Mouse (Mus musculus) neural tube, embryonic 15.5 days (tissue): ENCODE measurements around the gene Acoxl. TPM values are rescaled to one million over a fixed set of nuclear protein-coding genes. Genes with fewer than 3 reads are reported as not detected.

ENCODE experiments used
- ATAC-seq: fragments of 200-750 bp; cut with Nextera tagmentation; 2 replicates; pipeline ENCODE4 v1.8.0; 2017; ENCODE audit warnings: mild to moderate bottlenecking, moderate TSS enrichment, moderate library complexity; ENCODE audit not compliant: low FRiP score
- H3K27ac ChIP-seq: fragments of 300-500 bp; sonication (generic); replicated peaks from 2 replicates; pipeline ENCODE4 v1.5.1; 2015; ENCODE audit warnings: mild to moderate bottlenecking, inconsistent platforms
- H3K27me3 ChIP-seq: fragments of 300-500 bp; sonication (generic); replicated peaks from 2 replicates; pipeline ENCODE4 v1.6.1; 2015; ENCODE audit warnings: inconsistent platforms
- H3K36me3 ChIP-seq: fragments of 300-500 bp; sonication (generic); 2 replicates; pipeline ENCODE4 v1.6.1; 2015; ENCODE audit warnings: inconsistent platforms
- H3K4me1 ChIP-seq: fragments of 300-500 bp; sonication (generic); 2 replicates; pipeline ENCODE4 v1.6.1; 2015; ENCODE audit warnings: inconsistent platforms
- H3K4me2 ChIP-seq: fragments of 300-500 bp; sonication (generic); 2 replicates; pipeline ENCODE4 v1.6.1; 2015; ENCODE audit warnings: inconsistent platforms, mild to moderate bottlenecking, moderate library complexity
- H3K4me3 ChIP-seq: fragments of 300-500 bp; sonication (generic); replicated peaks from 2 replicates; pipeline ENCODE4 v1.5.1; 2015; ENCODE audit warnings: mild to moderate bottlenecking, inconsistent platforms
- H3K9ac ChIP-seq: fragments of 300-500 bp; sonication (generic); replicated peaks from 2 replicates; pipeline ENCODE4 v1.6.1; 2015; ENCODE audit warnings: mild to moderate bottlenecking, inconsistent platforms
- H3K9me3 ChIP-seq: fragments of 300-500 bp; sonication (generic); replicated peaks from 2 replicates; pipeline ENCODE4 v1.6.1; 2016; ENCODE audit warnings: inconsistent platforms
- WGBS: fragments of 180-500 bp; shearing (Covaris S2); methylation state at CpG from one replicate; pipeline ENCODE4 v1.1.7; 2015; ENCODE audit warnings: mixed read lengths; 5-methylcytosine and 5-hydroxymethylcytosine counted together
- polyA plus RNA-seq: library from polyadenylated mRNA; unstranded; fragments of >200 nt; fragmentation: Nextera tagmentation; extraction: Ambion mirVana; gene quantifications from 2 replicates; pipeline ENCODE4 v1.2.1, GENCODE M21; 2015

Acoxl gene
- polyA plus RNA-seq, 1 experiment from 2014 or later: 0.13 TPM

DNA sequence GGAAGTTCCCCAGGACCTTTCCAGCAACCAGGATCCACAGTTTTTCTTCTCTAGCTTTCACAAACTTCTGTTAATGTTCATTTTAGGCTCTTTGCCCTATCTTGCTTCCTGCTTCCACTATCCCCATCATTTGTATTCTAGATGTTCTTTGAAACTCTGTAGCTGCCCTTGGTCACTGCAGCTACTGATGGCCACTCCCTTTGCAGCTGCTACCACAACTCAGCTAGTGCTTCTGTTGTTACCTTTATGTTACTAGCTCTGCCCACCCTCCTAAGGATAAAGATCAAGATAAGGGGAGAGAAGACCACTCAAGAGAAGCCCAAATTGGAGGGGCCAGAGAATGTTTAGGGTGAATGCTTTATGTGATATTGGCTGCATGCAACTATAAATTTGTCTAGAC, 7.3 kb downstream of the Acoxl start:
- Histone ChIP-seq H3K9me3 (no peaks in the 10 kb centered on the region), H3K36me3 (no peaks in the 10 kb centered on the region), H3K27ac (no peak overlapping the region), H3K4me2 (no peak overlapping the region), H3K4me1 (no peaks in the 10 kb centered on the region), H3K4me3 (no peak overlapping the region), H3K9ac (no peak overlapping the region), H3K27me3 (no peaks in the 10 kb centered on the region)
- no peak for ATAC-seq

DNA sequence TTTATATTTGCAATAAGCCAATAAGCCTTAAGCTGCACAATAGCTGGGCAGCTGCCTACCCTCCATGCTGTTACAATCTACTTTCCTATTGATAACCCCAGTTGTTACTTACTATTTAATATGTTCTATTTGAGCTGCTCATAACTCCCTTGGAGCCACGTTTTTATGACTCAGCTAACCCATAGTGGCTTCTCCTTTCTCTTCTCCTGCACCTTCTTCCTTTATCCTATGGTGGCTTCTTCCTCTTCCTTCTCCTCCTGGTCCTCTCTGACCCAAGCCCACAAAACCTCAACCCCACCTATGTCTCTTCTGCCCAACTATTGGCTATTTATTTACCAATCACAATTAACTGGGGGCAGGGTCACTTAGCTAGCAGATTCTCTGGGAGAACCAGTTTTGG, 7.9 kb downstream of the Acoxl start:
- H3K4me3 ChIP-seq: no peak overlapping the region
- H3K27me3 ChIP-seq: no peaks in the 10 kb centered on the region
- WGBS: 54% methylated on average over 1 of the region's 1 CpGs
- H3K27ac ChIP-seq: no peak overlapping the region
- no peaks in the 10 kb centered on the region for H3K4me1 ChIP-seq
- no peak for ATAC-seq
- H3K4me2 ChIP-seq: no peak overlapping the region
- H3K9ac ChIP-seq: no peak overlapping the region
- no peaks in the 10 kb centered on the region for H3K36me3 ChIP-seq
- no peaks in the 10 kb centered on the region for H3K9me3 ChIP-seq

DNA sequence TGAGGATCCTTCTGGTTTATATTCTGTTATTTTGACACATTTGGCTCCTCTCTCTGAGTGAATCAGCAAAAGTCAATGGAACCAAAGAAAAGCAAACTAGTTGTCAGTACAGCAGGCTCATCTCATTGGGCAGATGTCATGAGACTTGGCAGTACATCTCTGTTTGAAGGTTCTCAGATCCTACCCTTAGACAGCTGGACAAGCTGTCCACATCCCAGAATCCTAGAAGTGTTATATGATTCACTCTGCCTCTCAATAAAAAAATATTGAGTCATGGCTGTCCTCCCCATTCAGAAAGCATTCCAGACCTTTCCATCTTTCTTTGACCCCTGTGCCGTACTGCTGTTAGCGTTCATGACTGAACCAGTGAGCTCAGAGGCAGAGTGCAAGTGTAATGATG, 11.7 kb downstream of the Acoxl start:
- Histone ChIP-seq H3K4me1 (no peaks in the 10 kb centered on the region), H3K4me2 (no peak overlapping the region), H3K9me3 (no peaks in the 10 kb centered on the region), H3K27me3 (no peaks in the 10 kb centered on the region), H3K9ac (no peak overlapping the region), H3K36me3 (no peaks in the 10 kb centered on the region), H3K27ac (no peak overlapping the region), H3K4me3 (no peak overlapping the region)
- ATAC-seq: no peak
- 81% methylated on average over 2 of the region's 2 CpGs for whole genome bisulfite sequencing

- H3K9me3 ChIP-seq: no peaks in the 10 kb centered on the region
- no peak for ATAC-seq
- H3K4me2 ChIP-seq: no peak overlapping the region
- H3K4me3 ChIP-seq: no peak overlapping the region
- no peaks in the 10 kb centered on the region for H3K4me1 ChIP-seq
- no peaks in the 10 kb centered on the region for H3K27me3 ChIP-seq
- H3K27ac ChIP-seq: no peak overlapping the region
- H3K9ac ChIP-seq: no peak overlapping the region
- WGBS: 73% methylated on average over 4 of the region's 4 CpGs
- H3K36me3 ChIP-seq: no peaks in the 10 kb centered on the region
Measured at GRCm38 (mm10) chr2:127854332-127854991, 15.8 kb downstream of the Acoxl start.

DNA sequence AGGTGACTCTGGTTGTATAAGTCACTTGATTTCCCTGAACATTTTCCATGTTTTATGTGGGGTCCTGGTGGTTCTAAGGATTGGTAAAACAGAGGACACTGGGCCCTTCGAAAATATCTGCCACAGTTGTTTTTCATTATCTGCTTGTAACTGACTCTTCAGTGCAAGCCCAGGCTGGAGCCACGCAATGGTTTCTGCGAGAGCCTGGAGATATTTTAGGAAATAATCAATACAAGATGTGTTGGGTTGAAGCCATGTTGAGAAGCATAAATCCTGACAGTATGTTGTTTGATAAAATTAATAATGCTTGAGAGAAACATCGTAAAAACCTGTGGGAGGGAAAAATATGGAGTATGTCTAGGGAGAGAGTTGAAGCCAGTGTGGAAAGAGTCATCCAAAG, 25.7 kb downstream of the Acoxl start:
- no peaks in the 10 kb centered on the region for H3K27me3 ChIP-seq
- H3K4me2 ChIP-seq: no peak overlapping the region
- H3K9me3 ChIP-seq: no peaks in the 10 kb centered on the region
- H3K4me3 ChIP-seq: no peak overlapping the region
- no peak overlapping the region for H3K9ac ChIP-seq
- 81% methylated on average over 4 of the region's 4 CpGs for WGBS
- H3K27ac ChIP-seq: no peak overlapping the region
- no peaks in the 10 kb centered on the region for H3K36me3 ChIP-seq
- no peak for ATAC-seq
- H3K4me1 ChIP-seq: no peaks in the 10 kb centered on the region

DNA sequence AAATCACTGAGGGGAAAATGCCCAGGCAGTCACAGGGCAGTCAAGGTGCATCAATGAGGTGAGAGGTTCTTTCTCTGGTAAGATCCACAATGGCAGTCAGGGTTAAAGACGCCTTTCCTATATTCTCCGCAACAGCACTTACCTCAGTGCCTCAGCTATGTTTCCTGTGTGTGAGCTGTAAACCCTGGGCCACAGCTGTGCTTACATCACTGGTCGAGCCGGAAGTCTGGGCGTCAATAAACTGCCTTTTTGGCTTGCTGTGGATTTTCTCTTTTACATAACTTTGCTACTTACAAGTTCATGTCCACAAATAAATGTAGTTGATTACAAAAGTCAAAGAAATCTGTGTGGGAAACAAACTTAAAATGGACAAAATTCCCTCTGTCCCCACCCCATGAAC, 42.4 kb downstream of the Acoxl start:
- Histone ChIP-seq H3K4me3 (no peak overlapping the region), H3K4me1 (no peaks in the 10 kb centered on the region), H3K27ac (no peak overlapping the region), H3K9me3 (no peaks in the 10 kb centered on the region), H3K27me3 (no peaks in the 10 kb centered on the region), H3K4me2 (no peak overlapping the region), H3K36me3 (no peaks in the 10 kb centered on the region), H3K9ac (no peak overlapping the region)
- no peak for ATAC-seq
- WGBS: 78% methylated on average over 5 of the region's 5 CpGs

GRCm38 (mm10) chr2:127889432-127889831, 50.8 kb downstream of the Acoxl start:
- ATAC-seq: peak; percentile 76; the same call in 1 of the 2 replicates
- Histone ChIP-seq H3K36me3 (no peaks in the 10 kb centered on the region), H3K27ac (no peak overlapping the region), H3K4me3 (no peak overlapping the region), H3K4me1 (0 out of 2 replicates have a peak, but pooled peaks cover 2% of the 10 kb centered on the region), H3K9ac (no peak overlapping the region), H3K4me2 (no peak overlapping the region), H3K9me3 (no peaks in the 10 kb centered on the region), H3K27me3 (0 out of 2 replicates have a peak, but pooled peaks cover 2% of the 10 kb centered on the region)
- 6% methylated on average over 6 of the region's 6 CpGs for WGBS

GRCm38 (mm10) chr2:127889979-127890378, 51.3 kb downstream of the Acoxl start:
- 92% methylated on average over 5 of the region's 5 CpGs for WGBS
- Histone ChIP-seq H3K9ac (no peak overlapping the region), H3K27ac (no peak overlapping the region), H3K36me3 (no peaks in the 10 kb centered on the region), H3K9me3 (no peaks in the 10 kb centered on the region), H3K4me1 (0 out of 2 replicates have a peak, but pooled peaks cover 2% of the 10 kb centered on the region), H3K27me3 (0 out of 2 replicates have a peak, but pooled peaks cover 2% of the 10 kb centered on the region), H3K4me3 (no peak overlapping the region), H3K4me2 (no peak overlapping the region)
- no peak for ATAC-seq

DNA sequence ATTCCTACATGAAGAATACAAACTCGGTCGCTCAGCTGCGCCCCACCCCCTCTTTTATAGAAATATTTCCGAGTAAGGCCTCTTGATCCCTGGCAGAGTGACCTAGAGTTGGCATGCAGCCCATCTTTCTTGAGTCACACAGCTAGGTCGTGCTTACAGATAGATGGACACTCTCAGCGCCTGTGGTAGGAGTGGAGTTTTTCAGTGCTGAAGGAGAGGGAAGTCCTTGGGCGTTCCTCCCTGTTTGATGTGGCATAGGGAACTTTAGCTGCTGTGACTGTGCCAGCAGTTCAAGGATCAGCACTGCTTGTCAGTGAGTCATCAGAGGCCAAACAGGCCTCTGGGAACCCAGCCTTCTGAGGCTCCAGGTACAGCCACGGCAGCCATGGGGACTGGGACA, 51.9 kb downstream of the Acoxl start:
- Histone ChIP-seq H3K4me3 (no peak overlapping the region), H3K27me3 (0 out of 2 replicates have a peak, but pooled peaks cover 2% of the 10 kb centered on the region), H3K9ac (no peak overlapping the region), H3K9me3 (no peaks in the 10 kb centered on the region), H3K4me1 (0 out of 2 replicates have a peak, but pooled peaks cover 2% of the 10 kb centered on the region), H3K27ac (no peak overlapping the region), H3K4me2 (no peak overlapping the region), H3K36me3 (no peaks in the 10 kb centered on the region)
- no peak for ATAC-seq
- WGBS: 77% methylated on average over 8 of the region's 8 CpGs

GRCm38 (mm10) chr2:127891056-127891455, 52.4 kb downstream of the Acoxl start:
- 0 out of 2 replicates have a peak, but pooled peaks cover 2% of the 10 kb centered on the region for H3K4me1 ChIP-seq
- no peak for ATAC-seq
- H3K36me3 ChIP-seq: no peaks in the 10 kb centered on the region
- H3K4me2 ChIP-seq: no peak overlapping the region
- no peak overlapping the region for H3K4me3 ChIP-seq
- H3K27ac ChIP-seq: no peak overlapping the region
- no peaks in the 10 kb centered on the region for H3K9me3 ChIP-seq
- H3K9ac ChIP-seq: no peak overlapping the region
- WGBS: 87% methylated on average over 3 of the region's 3 CpGs
- 0 out of 2 replicates have a peak, but pooled peaks cover 2% of the 10 kb centered on the region for H3K27me3 ChIP-seq

- H3K9ac ChIP-seq: no peak overlapping the region
- no peaks in the 10 kb centered on the region for H3K4me1 ChIP-seq
- ATAC-seq: no peak
- no peaks in the 10 kb centered on the region for H3K27me3 ChIP-seq
- 30% methylated on average over 6 of the region's 6 CpGs for WGBS
- H3K4me3 ChIP-seq: no peak overlapping the region
- no peak overlapping the region for H3K27ac ChIP-seq
- no peak overlapping the region for H3K4me2 ChIP-seq
- H3K36me3 ChIP-seq: no peaks in the 10 kb centered on the region
- H3K9me3 ChIP-seq: no peaks in the 10 kb centered on the region
Measured at GRCm38 (mm10) chr2:127894890-127895289, 56.2 kb downstream of the Acoxl start.

GRCm38 (mm10) chr2:127897718-127898117, 59.0 kb downstream of the Acoxl start:
- no peak for ATAC-seq

More at GRCm38 (mm10) chr2:127897718-127898117, 59.0 kb downstream of the Acoxl start:
- no peaks in the 10 kb centered on the region for H3K36me3 ChIP-seq
- H3K4me3 ChIP-seq: no peak overlapping the region
- no peaks in the 10 kb centered on the region for H3K27me3 ChIP-seq
- H3K4me2 ChIP-seq: no peak overlapping the region
- H3K4me1 ChIP-seq: no peaks in the 10 kb centered on the region
- H3K27ac ChIP-seq: no peak overlapping the region
- no peak overlapping the region for H3K9ac ChIP-seq
- WGBS: 70% methylated on average over 5 of the region's 5 CpGs
- no peaks in the 10 kb centered on the region for H3K9me3 ChIP-seq
